In the genomic region with DNA sequence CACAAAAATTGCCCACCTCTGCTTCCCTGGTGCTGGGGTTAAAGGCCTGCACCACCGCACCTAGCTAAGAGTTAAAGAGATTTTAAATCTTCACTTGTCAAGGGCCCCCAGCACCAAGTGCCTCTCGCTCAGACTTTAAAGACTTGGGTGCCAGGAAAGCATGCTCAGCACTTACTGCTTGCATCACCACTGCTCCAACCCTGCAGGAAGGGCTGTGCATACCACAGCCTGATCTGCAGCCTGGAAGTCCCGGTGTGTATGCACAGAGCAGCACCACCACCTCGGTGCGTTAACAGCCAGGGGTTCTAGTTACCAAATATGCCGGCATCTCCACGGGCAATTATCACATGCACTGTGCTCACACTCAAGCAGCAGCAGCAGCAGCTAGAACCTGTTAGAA, we compare ENCODE assay signal across 21 mouse cellular contexts. TPM values are rescaled to one million over a fixed set of nuclear protein-coding genes. Genes with fewer than 3 reads are reported as not detected.
A peak's percentile ranks its signal among the peaks of the same experiment; 100 is the strongest.
DNase-seq lines count a peak whose midpoint lies in the region; ATAC-seq lines count a peak whose summit lies in the region.
"Had no signal": no experiment of that assay in that cellular context is flagged by ENCODE, and none has a peak within 500 bp of the region (broad histone marks: within the 10 kb centered on the region; RNA-seq: fewer than 3 reads in every experiment).

No protein-coding gene starts in this region.

- H3K9me3 ChIP-seq in heart, embryonic 14.5 days (ENCODE audit: control insufficient read depth, low read length), result no peaks in the 10 kb centered on the region
- H3K9me3 ChIP-seq in forebrain, embryonic 13.5 days (replicated peaks), result no peaks in the 10 kb centered on the region
- H3K9me3 ChIP-seq: forebrain, embryonic 15.5 days had no signal

- no peaks in the 10 kb centered on the region for H3K27me3 ChIP-seq in heart, embryonic 14.5 days (ENCODE audit: control insufficient read depth, insufficient read depth, low read length)
- H3K27me3 ChIP-seq in forebrain, embryonic 13.5 days, result no peaks in the 10 kb centered on the region
- H3K27me3 ChIP-seq: CH12.LX; forebrain, embryonic 15.5 days had no signal

- peaks cover 22 to 51% of the 10 kb centered on the region in 2 experiments for H3K4me1 ChIP-seq in heart, embryonic 14.5 days (ENCODE audit: control insufficient read depth in 2 of 2, insufficient read depth in 2 of 2, low read length in 2 of 2)
- H3K4me1 ChIP-seq in forebrain, embryonic 13.5 days, result peaks cover 8% of the 10 kb centered on the region; the same call in 1 of the 2 replicates

- no peak overlapping the region for H3K4me3 ChIP-seq in heart, embryonic 14.5 days (ENCODE audit: control insufficient read depth in 1 of 2, insufficient read depth in 1 of 2, low read depth in 1 of 2, low read length in 2 of 2)
- no peak overlapping the region for H3K4me3 ChIP-seq in forebrain, embryonic 13.5 days
- H3K4me3 ChIP-seq: forebrain, embryonic 15.5 days had no signal

- peaks cover 28% of the 10 kb centered on the region for H3K36me3 ChIP-seq in heart, embryonic 14.5 days (ENCODE audit: control insufficient read depth, insufficient read depth, low read length)
- H3K36me3 ChIP-seq in forebrain, embryonic 13.5 days (ENCODE audit: poor library complexity, severe bottlenecking), result peaks cover 29% of the 10 kb centered on the region

- WGBS in heart, embryonic 14.5 days, result 13% methylated on average over 7 of the region's 7 CpGs
- WGBS in forebrain, embryonic 13.5 days, result 88% methylated on average over 7 of the region's 7 CpGs

- peak overlapping the region; percentile 41 for H3K9ac ChIP-seq in heart, embryonic 14.5 days (ENCODE audit: low read length)
- no peak overlapping the region for H3K9ac ChIP-seq in forebrain, embryonic 13.5 days
- H3K9ac ChIP-seq: forebrain, embryonic 15.5 days; hindbrain, embryonic 14.5 days had no signal

- H3K4me2 ChIP-seq in heart, embryonic 14.5 days (ENCODE audit: low read length), result peak overlapping the region; percentile 41
- no peak overlapping the region for H3K4me2 ChIP-seq in forebrain, embryonic 13.5 days
- H3K4me2 ChIP-seq: forebrain, embryonic 15.5 days; hindbrain, embryonic 14.5 days had no signal

- DNase-seq in heart, adult 18-20 months, result no peak
- DNase-seq in CD4-positive helper T cell, adult 2 months (ENCODE audit: low read depth, low spot score), result peak; percentile 20
- DNase-seq in lung, postnatal 25 days (ENCODE audit: low spot score), result peak; percentile 48
- DNase-seq in retina, embryonic 14.5 days (ENCODE audit: low spot score), result no peak
- DNase-seq: adrenal gland, postnatal 25 days; cerebellum, adult 8-10 months; embryo, embryonic 11 days; gastrocnemius, postnatal 10 days; kidney, adult 11 months; kidney, postnatal 14 days; layer of hippocampus, adult 9-11 months; liver; right cerebral cortex, postnatal 25 days had no signal

- H3K27ac ChIP-seq in heart, embryonic 14.5 days (replicated peaks in 1 of 2; ENCODE audit: control insufficient read depth in 1 of 2, insufficient read depth in 1 of 2, low read depth in 2 of 2, low read length in 2 of 2), result peak overlapping the region; percentile 57 to 61
- H3K27ac ChIP-seq in forebrain, embryonic 13.5 days, result no peak overlapping the region
- H3K27ac ChIP-seq: forebrain, embryonic 15.5 days; hindbrain, embryonic 14.5 days; macrophage had no signal

- ATAC-seq in heart, embryonic 14.5 days (ENCODE audit: insufficient number of reproducible peaks, insufficient read depth, low FRiP score, low read depth), result no peak
- ATAC-seq in common myeloid progenitor, adult 5-6 weeks (replicated peaks; ENCODE audit: low read depth, poor library complexity, severe bottlenecking), result peak; percentile 49
- ATAC-seq in forebrain, embryonic 13.5 days, result no peak
- ATAC-seq: forebrain, embryonic 15.5 days; midbrain, embryonic 16.5 days had no signal

RNA-seq across cellular contexts. Expression of gene Clip1, which starts 26.8 kb away (rescaled TPM):
- polyA plus RNA-seq in heart, embryonic 14.5 days (2014; fragmentation: Nextera tagmentation; extraction: Ambion mirVana), result 48.0 and 50.5 TPM in 2 replicates
- 100 to 1,000 TPM; 173 to 179 TPM for total RNA-seq in heart, adult 18-20 months (2021)
- total RNA-seq in common myeloid progenitor, adult 5-6 weeks (2017), result 80.8 and 105 TPM in 2 replicates
- 65.5 and 78.3 TPM in 2 replicates for polyA plus RNA-seq in forebrain, embryonic 13.5 days (2015; fragmentation: Nextera tagmentation; extraction: Ambion mirVana)

Comparison
In these comparisons a context has a peak if more than half of its experiments do, and no peak if none do; other contexts are left out.
1. DNase-seq: peak in CD4-positive helper T cell, adult 2 months (single experiment) and lung, postnatal 25 days (single experiment); none in heart, adult 18-20 months (0 of 2) and retina, embryonic 14.5 days (single experiment).